Mouse (Mus musculus): ENCODE data around the gene Flrt1. TPM values are rescaled to one million over a fixed set of nuclear protein-coding genes. Genes with fewer than 3 reads are reported as not detected.

Flrt1 gene
- polyA plus RNA-seq, 1 experiment from 2014 or later = 9.2 TPM

DNA sequence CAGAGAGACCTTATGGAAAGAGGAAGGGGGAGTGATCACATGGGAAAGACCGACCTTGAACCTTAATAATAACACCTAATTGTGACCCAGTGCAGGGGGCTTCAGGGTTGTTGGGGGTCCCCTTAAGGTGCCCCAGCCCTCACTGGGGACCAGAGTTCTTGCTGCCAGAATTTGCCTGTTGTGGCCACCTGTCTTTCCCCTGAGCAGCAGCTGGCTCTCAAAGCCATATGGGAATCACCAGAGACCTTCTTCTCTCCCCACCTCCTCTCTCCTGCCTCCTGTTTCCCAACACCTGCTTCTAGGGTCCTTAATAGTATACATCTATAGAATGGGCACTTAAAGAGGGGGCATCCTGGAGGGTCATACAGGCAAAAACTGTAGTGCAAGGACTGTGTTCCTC lies 20.7 kb upstream of the Flrt1 start:
- no peak overlapping the region for H3K4me2 ChIP-seq (replicated peaks; ENCODE audit: low read depth, low read length)
- no peak overlapping the region for H3K9ac ChIP-seq (replicated peaks; ENCODE audit: low read depth, low read length)
- H3K36me3 ChIP-seq (ENCODE audit: control insufficient read depth, insufficient read depth, low read length) = no peaks in the 10 kb centered on the region
- no peaks in the 10 kb centered on the region for H3K9me3 ChIP-seq (ENCODE audit: control insufficient read depth, low read depth, low read length)
- 63% methylated on average over 1 of the region's 1 CpGs for WGBS
- H3K27me3 ChIP-seq (ENCODE audit: control insufficient read depth, insufficient read depth, low read length) = no peaks in the 10 kb centered on the region
- no peak overlapping the region for H3K4me3 ChIP-seq (ENCODE audit: low read depth, low read length)
- ATAC-seq (ENCODE audit: insufficient number of reproducible peaks, insufficient read depth, low FRiP score, low read depth) = no peak
- H3K27ac ChIP-seq (ENCODE audit: low read length) = no peak overlapping the region
- H3K4me1 ChIP-seq (ENCODE audit: control insufficient read depth, insufficient read depth, low read length) = peaks cover 30% of the 10 kb centered on the region

DNA sequence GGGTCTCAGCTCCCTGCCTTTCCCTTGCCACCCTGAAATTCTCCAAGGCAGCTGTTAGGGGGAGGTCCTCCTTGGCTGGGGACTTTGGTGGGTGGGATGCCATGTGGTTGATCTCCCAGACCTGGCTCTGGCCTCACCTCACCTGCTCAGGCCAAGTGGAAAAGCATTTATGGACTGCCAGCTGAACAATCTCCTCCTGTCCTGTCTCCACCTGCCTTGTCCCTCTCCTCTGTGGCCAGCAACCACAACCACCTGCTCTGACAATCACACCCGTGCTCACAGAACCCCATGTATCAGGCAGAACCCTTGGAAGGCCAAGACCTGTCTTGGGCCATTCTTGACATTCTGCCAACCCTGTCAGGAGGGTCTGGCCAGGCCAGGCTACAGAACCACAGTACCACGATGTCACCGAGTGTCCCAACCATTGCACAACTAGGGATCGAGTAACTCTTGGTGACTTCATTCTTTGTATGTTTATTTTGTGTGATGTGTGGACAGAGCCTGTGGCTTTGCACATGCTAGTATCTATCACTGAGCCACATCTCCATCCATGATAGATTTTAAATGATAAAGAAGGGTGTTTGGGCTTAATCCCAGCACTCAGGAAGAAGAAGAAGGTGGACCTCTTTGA lies 20.1 kb upstream of the Flrt1 start:
- H3K4me3 ChIP-seq (ENCODE audit: low read depth, low read length) = no peak overlapping the region
- H3K9me3 ChIP-seq (ENCODE audit: control insufficient read depth, low read depth, low read length) = no peaks in the 10 kb centered on the region
- no peak overlapping the region for H3K4me2 ChIP-seq (replicated peaks; ENCODE audit: low read depth, low read length)
- ATAC-seq (ENCODE audit: insufficient number of reproducible peaks, insufficient read depth, low FRiP score, low read depth) = no peak
- H3K27me3 ChIP-seq (ENCODE audit: control insufficient read depth, insufficient read depth, low read length) = no peaks in the 10 kb centered on the region
- H3K27ac ChIP-seq (ENCODE audit: low read length) = no peak overlapping the region
- WGBS = 78% methylated on average over 4 of the region's 4 CpGs
- H3K36me3 ChIP-seq (ENCODE audit: control insufficient read depth, insufficient read depth, low read length) = no peaks in the 10 kb centered on the region
- peaks cover 29% of the 10 kb centered on the region for H3K4me1 ChIP-seq (ENCODE audit: control insufficient read depth, insufficient read depth, low read length)
- no peak overlapping the region for H3K9ac ChIP-seq (replicated peaks; ENCODE audit: low read depth, low read length)

DNA sequence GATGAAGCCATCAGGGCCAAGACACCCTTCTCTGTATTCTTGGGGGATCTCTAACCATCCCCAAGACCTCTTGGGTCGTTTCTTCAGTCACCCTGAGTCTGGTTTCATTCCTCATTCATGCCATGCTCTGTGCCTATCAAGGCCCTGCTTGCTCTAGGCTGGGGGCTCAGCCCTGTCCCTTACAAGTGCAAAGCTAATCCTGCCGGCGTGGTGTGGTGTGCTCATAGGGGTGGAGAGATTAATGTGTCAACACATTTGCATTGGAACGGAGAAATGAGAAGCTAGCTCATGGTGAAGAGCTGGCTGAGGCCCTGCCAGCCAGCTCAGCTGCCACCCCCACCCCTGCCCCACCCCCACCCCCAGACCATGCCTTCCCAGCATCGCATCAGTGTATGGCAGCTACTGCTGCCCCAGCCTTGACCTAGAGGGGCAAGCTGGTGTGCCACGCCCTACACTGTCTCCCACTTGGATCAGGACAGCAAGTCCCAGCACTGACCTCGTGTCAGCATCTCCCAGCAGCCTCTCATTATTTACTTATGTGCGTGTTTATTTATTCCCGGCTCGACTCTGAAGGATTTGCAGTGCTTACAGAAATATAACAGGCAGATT lies 17.3 kb upstream of the Flrt1 start:
- Histone ChIP-seq H3K27me3 (ENCODE audit: control insufficient read depth, insufficient read depth, low read length) (no peaks in the 10 kb centered on the region), H3K4me3 (ENCODE audit: low read depth, low read length) (no peak overlapping the region), H3K9me3 (ENCODE audit: control insufficient read depth, low read depth, low read length) (no peaks in the 10 kb centered on the region), H3K4me1 (ENCODE audit: control insufficient read depth, insufficient read depth, low read length) (peaks cover 20% of the 10 kb centered on the region), H3K27ac (ENCODE audit: low read length) (no peak overlapping the region), H3K4me2 (replicated peaks; ENCODE audit: low read depth, low read length) (no peak overlapping the region), H3K36me3 (ENCODE audit: control insufficient read depth, insufficient read depth, low read length) (no peaks in the 10 kb centered on the region), H3K9ac (replicated peaks; ENCODE audit: low read depth, low read length) (no peak overlapping the region)
- no peak for ATAC-seq (ENCODE audit: insufficient number of reproducible peaks, insufficient read depth, low FRiP score, low read depth)
- 20% methylated on average over 10 of the region's 10 CpGs for WGBS

DNA sequence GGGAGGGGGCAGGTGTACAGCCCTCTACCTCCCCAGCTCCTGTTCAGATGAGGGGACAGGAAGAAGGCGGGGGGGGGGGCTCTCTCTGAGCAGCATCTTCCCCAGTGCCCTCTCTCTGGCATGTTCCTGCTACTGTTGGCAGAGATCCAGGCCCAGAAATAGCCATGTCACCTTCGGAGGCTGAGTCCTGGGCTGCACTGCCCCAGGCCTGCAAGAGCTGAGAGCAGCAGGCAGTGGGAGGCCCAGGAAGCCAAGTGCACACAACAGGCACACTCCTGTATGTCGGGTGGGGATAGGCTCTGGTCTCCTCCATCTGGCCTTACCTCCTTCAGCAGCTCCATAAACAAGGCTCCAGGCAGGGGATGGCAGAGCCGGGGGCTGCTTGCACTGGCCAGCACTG lies 16.7 kb upstream of the Flrt1 start:
- Histone ChIP-seq H3K4me1 (ENCODE audit: control insufficient read depth, insufficient read depth, low read length) (peaks cover 20% of the 10 kb centered on the region), H3K9me3 (ENCODE audit: control insufficient read depth, low read depth, low read length) (no peaks in the 10 kb centered on the region), H3K9ac (replicated peaks; ENCODE audit: low read depth, low read length) (no peak overlapping the region), H3K4me2 (replicated peaks; ENCODE audit: low read depth, low read length) (no peak overlapping the region), H3K36me3 (ENCODE audit: control insufficient read depth, insufficient read depth, low read length) (no peaks in the 10 kb centered on the region), H3K27me3 (ENCODE audit: control insufficient read depth, insufficient read depth, low read length) (no peaks in the 10 kb centered on the region), H3K27ac (ENCODE audit: low read length) (no peak overlapping the region), H3K4me3 (ENCODE audit: low read depth, low read length) (no peak overlapping the region)
- WGBS = 49% methylated on average over 4 of the region's 4 CpGs
- ATAC-seq (ENCODE audit: insufficient number of reproducible peaks, insufficient read depth, low FRiP score, low read depth) = no peak; the same call in 1 of the 2 replicates

DNA sequence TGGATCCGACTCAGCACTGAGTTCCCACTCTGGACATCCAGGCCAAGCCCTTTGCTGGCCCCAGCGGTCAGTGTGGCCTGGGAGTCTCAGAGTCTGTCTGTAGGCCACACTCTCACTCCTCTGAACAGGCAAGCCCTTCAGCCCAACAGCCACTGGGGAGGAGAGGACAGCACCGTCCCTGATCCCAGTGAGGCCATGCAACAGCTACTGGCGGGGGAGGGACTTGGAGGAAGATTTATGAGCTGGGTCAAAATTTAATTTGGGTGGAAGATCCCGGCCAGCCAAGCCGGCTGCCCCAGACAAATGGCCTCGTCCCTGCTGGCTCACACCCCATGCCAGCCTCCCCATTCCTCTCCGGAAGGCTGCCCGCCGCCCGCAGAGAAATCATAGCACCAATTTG lies 15.7 kb upstream of the Flrt1 start:
- Histone ChIP-seq H3K36me3 (ENCODE audit: control insufficient read depth, insufficient read depth, low read length) (no peaks in the 10 kb centered on the region), H3K27me3 (ENCODE audit: control insufficient read depth, insufficient read depth, low read length) (no peaks in the 10 kb centered on the region), H3K9me3 (ENCODE audit: control insufficient read depth, low read depth, low read length) (no peaks in the 10 kb centered on the region), H3K4me2 (replicated peaks; ENCODE audit: low read depth, low read length) (no peak overlapping the region), H3K9ac (replicated peaks; ENCODE audit: low read depth, low read length) (no peak overlapping the region), H3K4me1 (ENCODE audit: control insufficient read depth, insufficient read depth, low read length) (peaks cover 20% of the 10 kb centered on the region), H3K27ac (ENCODE audit: low read length) (no peak overlapping the region), H3K4me3 (ENCODE audit: low read depth, low read length) (no peak overlapping the region)
- ATAC-seq (ENCODE audit: insufficient number of reproducible peaks, insufficient read depth, low FRiP score, low read depth) = no peak
- WGBS = 45% methylated on average over 11 of the region's 11 CpGs

DNA sequence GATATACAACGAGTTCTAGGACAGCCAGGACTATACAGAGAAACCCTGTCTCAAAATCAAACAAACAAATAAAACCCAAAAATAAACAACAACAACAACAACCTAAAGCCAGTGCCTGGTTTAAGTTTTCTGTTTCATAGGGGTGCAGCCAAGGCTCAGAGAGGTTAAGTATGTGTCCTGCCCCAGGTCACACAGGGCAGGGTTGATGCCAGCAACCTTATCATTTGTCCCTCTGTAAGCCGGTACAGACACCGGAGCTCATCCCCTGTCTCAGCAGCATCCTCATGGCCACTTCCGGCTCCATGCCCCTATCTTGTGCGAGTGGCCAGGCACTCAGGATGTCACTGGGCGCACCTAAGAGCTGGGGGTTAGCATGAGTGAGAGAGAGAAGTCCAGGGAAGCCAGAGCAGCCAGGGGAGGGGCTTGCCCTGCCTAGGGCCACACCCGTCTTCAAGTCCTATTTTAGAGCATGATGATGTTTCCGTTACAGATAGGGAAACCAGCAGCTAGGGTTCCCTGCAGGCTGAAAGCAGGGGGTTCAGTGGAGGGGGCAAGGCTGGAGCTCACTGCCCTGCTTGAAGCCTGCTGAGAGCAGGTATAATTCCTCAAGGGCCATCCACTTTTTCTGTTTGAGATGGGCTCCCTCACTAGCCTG lies 12.3 kb upstream of the Flrt1 start:
- H3K4me3 ChIP-seq (ENCODE audit: low read depth, low read length) = no peak overlapping the region
- H3K9me3 ChIP-seq (ENCODE audit: control insufficient read depth, low read depth, low read length) = no peaks in the 10 kb centered on the region
- no peak for ATAC-seq (ENCODE audit: insufficient number of reproducible peaks, insufficient read depth, low FRiP score, low read depth)
- H3K9ac ChIP-seq (replicated peaks; ENCODE audit: low read depth, low read length) = no peak overlapping the region
- H3K36me3 ChIP-seq (ENCODE audit: control insufficient read depth, insufficient read depth, low read length) = no peaks in the 10 kb centered on the region
- no peak overlapping the region for H3K4me2 ChIP-seq (replicated peaks; ENCODE audit: low read depth, low read length)
- H3K27me3 ChIP-seq (ENCODE audit: control insufficient read depth, insufficient read depth, low read length) = no peaks in the 10 kb centered on the region
- no peak overlapping the region for H3K27ac ChIP-seq (ENCODE audit: low read length)
- peaks cover 26% of the 10 kb centered on the region for H3K4me1 ChIP-seq (ENCODE audit: control insufficient read depth, insufficient read depth, low read length)
- 70% methylated on average over 8 of the region's 8 CpGs for WGBS

DNA sequence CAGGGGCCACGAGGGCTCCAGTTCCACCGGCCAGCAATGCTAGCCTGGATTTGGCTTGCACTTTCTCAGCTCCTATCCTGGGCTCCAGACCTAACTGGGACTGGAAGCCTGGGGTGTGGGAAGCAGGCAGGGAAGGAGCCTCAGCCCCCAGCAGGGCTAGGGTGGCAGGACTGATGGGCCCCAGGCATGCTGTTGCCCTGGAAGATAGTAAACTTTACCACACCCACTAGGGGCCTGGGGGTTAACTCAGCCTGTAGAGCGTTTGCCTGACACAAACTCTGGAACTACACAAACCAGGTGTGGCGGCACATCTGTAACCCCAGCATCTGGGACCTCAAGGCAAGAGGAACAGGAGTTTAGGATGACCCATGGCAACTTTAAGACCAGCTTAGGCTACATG lies 11.6 kb upstream of the Flrt1 start:
- H3K27me3 ChIP-seq (ENCODE audit: control insufficient read depth, insufficient read depth, low read length) = no peaks in the 10 kb centered on the region
- no peak for ATAC-seq (ENCODE audit: insufficient number of reproducible peaks, insufficient read depth, low FRiP score, low read depth)
- WGBS = 50% methylated on average over 4 of the region's 4 CpGs
- H3K36me3 ChIP-seq (ENCODE audit: control insufficient read depth, insufficient read depth, low read length) = no peaks in the 10 kb centered on the region
- H3K4me3 ChIP-seq (ENCODE audit: low read depth, low read length) = no peak overlapping the region
- no peak overlapping the region for H3K4me2 ChIP-seq (replicated peaks; ENCODE audit: low read depth, low read length)
- no peaks in the 10 kb centered on the region for H3K9me3 ChIP-seq (ENCODE audit: control insufficient read depth, low read depth, low read length)
- H3K27ac ChIP-seq (ENCODE audit: low read length) = no peak overlapping the region
- no peak overlapping the region for H3K9ac ChIP-seq (replicated peaks; ENCODE audit: low read depth, low read length)
- peaks cover 19% of the 10 kb centered on the region for H3K4me1 ChIP-seq (ENCODE audit: control insufficient read depth, insufficient read depth, low read length)

DNA sequence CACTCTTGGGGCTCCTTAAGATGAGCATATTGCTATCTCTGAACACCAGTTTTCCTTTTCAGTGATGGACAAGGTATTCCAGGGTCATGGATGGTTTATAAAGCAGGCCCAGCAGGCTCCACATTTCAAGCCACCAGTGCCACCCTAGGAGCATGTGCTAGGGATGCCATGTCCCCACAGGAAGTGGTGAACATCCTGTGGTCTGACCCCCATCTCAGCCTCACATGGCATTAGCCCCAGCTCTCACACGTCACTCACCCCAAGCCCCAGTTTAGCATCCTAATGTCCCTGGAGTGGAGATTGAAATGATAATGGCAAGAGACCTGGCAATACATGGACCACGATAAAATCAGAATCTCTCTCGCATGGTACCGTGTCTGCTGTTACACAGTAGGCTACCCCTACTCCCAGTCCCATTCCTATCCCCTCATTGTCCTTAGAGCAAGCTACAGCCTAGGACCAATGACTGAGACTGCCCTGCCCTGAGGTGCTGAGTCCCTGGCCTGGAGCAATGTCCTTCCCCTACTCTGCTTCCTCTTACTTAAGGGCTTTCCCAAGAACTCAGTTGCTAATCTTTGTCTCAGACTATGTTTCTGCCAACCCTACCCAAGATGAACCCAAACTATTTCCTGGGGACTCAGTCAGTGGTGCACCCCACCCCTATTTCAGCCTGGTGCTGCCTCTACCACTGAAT lies 10.7 kb upstream of the Flrt1 start:
- H3K9me3 ChIP-seq (ENCODE audit: control insufficient read depth, low read depth, low read length) = no peaks in the 10 kb centered on the region
- no peak for ATAC-seq (ENCODE audit: insufficient number of reproducible peaks, insufficient read depth, low FRiP score, low read depth)
- peaks cover 10% of the 10 kb centered on the region for H3K4me1 ChIP-seq (ENCODE audit: control insufficient read depth, insufficient read depth, low read length)
- H3K27me3 ChIP-seq (ENCODE audit: control insufficient read depth, insufficient read depth, low read length) = no peaks in the 10 kb centered on the region
- no peak overlapping the region for H3K9ac ChIP-seq (replicated peaks; ENCODE audit: low read depth, low read length)
- 87% methylated on average over 4 of the region's 4 CpGs for WGBS
- H3K27ac ChIP-seq (ENCODE audit: low read length) = no peak overlapping the region
- H3K4me2 ChIP-seq (replicated peaks; ENCODE audit: low read depth, low read length) = no peak overlapping the region
- H3K36me3 ChIP-seq (ENCODE audit: control insufficient read depth, insufficient read depth, low read length) = no peaks in the 10 kb centered on the region
- H3K4me3 ChIP-seq (ENCODE audit: low read depth, low read length) = no peak overlapping the region
